8 mouse cellular contexts compared by ENCODE assay signal in genomic region chr2:119321771-119322586, GRCm38 (mm10). TPM values are rescaled to one million over a fixed set of nuclear protein-coding genes. Genes with fewer than 3 reads are reported as not detected.
DNase-seq lines count a peak whose midpoint lies in the region; ATAC-seq and TF ChIP-seq lines count a peak whose summit lies in the region.

No protein-coding gene starts in this region.

- DNase-seq in testis, postnatal 10 days (ENCODE audit: low spot score), result no peak
- peak; percentile 43 for DNase-seq in forebrain, postnatal 0 days
- no peak for DNase-seq in liver, embryonic 13.5 days
- DNase-seq in yolk sac, embryonic 10.5 days (ENCODE audit: low spot score), result peak; percentile 14
- no peak for DNase-seq in urinary bladder, postnatal 14 days (ENCODE audit: low spot score)
- DNase-seq in frontal cortex, postnatal 14 days (ENCODE audit: low spot score in 2 of 2), result no peak

- H3K4me3 ChIP-seq in testis, adult 2 months (ENCODE audit: control insufficient read depth, low read depth, low read length), result peak overlapping the region; percentile 23
- H3K4me3 ChIP-seq in forebrain, postnatal 0 days (ENCODE audit: low read depth, low read length), result peak overlapping the region; percentile 35
- peak overlapping the region; percentile 51 for H3K4me3 ChIP-seq in liver, embryonic 13.5 days (replicated peaks)

- H3K9ac ChIP-seq in forebrain, postnatal 0 days, result peak overlapping the region; percentile 31
- H3K9ac ChIP-seq in liver, embryonic 13.5 days, result peak overlapping the region; percentile 70

- H3K4me2 ChIP-seq in forebrain, postnatal 0 days (ENCODE audit: low read depth), result peak overlapping the region; percentile 71
- H3K4me2 ChIP-seq in liver, embryonic 13.5 days, result peak overlapping the region; percentile 80

- TF ChIP-seq CTCF in testis, adult 2 months (IDR thresholded peaks at IDR 0.05; ENCODE audit: control insufficient read depth, insufficient read depth, insufficient replicate concordance, low read depth, low read length), result no peak
- no peak for TF ChIP-seq CTCF in forebrain, postnatal 0 days (IDR thresholded peaks at IDR 0.05; ENCODE audit: low read depth)

- no peak for ATAC-seq in forebrain, postnatal 0 days
- ATAC-seq in liver, embryonic 13.5 days (ENCODE audit: low read depth), result no peak
- no peak; the same call in 1 of the 2 replicates for ATAC-seq in frontal cortex, adult (ENCODE audit: low TSS enrichment)

- H3K4me1 ChIP-seq in testis, adult 2 months (ENCODE audit: control insufficient read depth, insufficient read depth, low read length), result peaks cover 34% of the 10 kb centered on the region
- peaks cover 21% of the 10 kb centered on the region for H3K4me1 ChIP-seq in forebrain, postnatal 0 days (ENCODE audit: insufficient read depth)
- H3K4me1 ChIP-seq in liver, embryonic 13.5 days (replicated peaks), result peaks cover 81% of the 10 kb centered on the region

- 3% methylated on average over 48 of the region's 48 CpGs for WGBS in forebrain, postnatal 0 days
- 4% methylated on average over 48 of the region's 48 CpGs for WGBS in liver, embryonic 13.5 days (ENCODE audit: insufficient replicate concordance)

- H3K27ac ChIP-seq in testis, adult 2 months (ENCODE audit: control insufficient read depth, insufficient read depth, low read depth, low read length), result no peak overlapping the region
- no peak overlapping the region for H3K27ac ChIP-seq in forebrain, postnatal 0 days (ENCODE audit: low read depth, low read length)
- peak overlapping the region; percentile 69 for H3K27ac ChIP-seq in liver, embryonic 13.5 days

- no peak for TF ChIP-seq POLR2A in testis, adult 2 months (IDR thresholded peaks at IDR 0.05; ENCODE audit: control insufficient read depth, low read depth, low read length)

- H3K27me3 ChIP-seq in testis, adult 2 months (ENCODE audit: control insufficient read depth, insufficient read depth, low read length), result no peaks in the 10 kb centered on the region; the same call in 1 of the 2 replicates
- H3K27me3 ChIP-seq in forebrain, postnatal 0 days (ENCODE audit: insufficient read depth, low read length), result peaks cover 43% of the 10 kb centered on the region
- H3K27me3 ChIP-seq in liver, embryonic 13.5 days, result peaks cover 70% of the 10 kb centered on the region

- H3K9me3 ChIP-seq in forebrain, postnatal 0 days (ENCODE audit: low read length), result no peaks in the 10 kb centered on the region
- H3K9me3 ChIP-seq in liver, embryonic 13.5 days (replicated peaks), result no peaks in the 10 kb centered on the region

- H3K36me3 ChIP-seq in testis, adult 2 months (ENCODE audit: control insufficient read depth, insufficient read depth, low read length), result no peaks in the 10 kb centered on the region
- H3K36me3 ChIP-seq in forebrain, postnatal 0 days (ENCODE audit: insufficient read depth), result no peaks in the 10 kb centered on the region
- H3K36me3 ChIP-seq in liver, embryonic 13.5 days, result no peaks in the 10 kb centered on the region

RNA-seq across cellular contexts. Expression of gene Dll4, which starts 3.6 kb away (rescaled TPM):
- polyA plus RNA-seq in testis, adult 2 months (2012; rRNA removed), result 0.54 and 0.59 TPM in 2 replicates
- 2.8 and 3.7 TPM in 2 replicates for total RNA-seq in forebrain, postnatal 0 days (2014; rRNA removed)
- polyA plus RNA-seq in forebrain, postnatal 0 days (2015; fragmentation: Nextera tagmentation; extraction: Ambion mirVana), result 2.3 and 2.4 TPM in 2 replicates
- 1.7 and 1.9 TPM in 2 replicates for polyA plus RNA-seq in liver, embryonic 13.5 days (2015; fragmentation: Nextera tagmentation; extraction: Ambion mirVana)

RNA-seq across cellular contexts. Expression of gene Chac1, which starts 29.1 kb away (rescaled TPM):
- polyA plus RNA-seq in testis, adult 2 months (2012; rRNA removed), result 3.5 and 3.6 TPM in 2 replicates
- total RNA-seq in forebrain, postnatal 0 days (2014; rRNA removed), result 8.7 and 20.4 TPM in 2 replicates
- 5.7 and 9.1 TPM in 2 replicates for polyA plus RNA-seq in forebrain, postnatal 0 days (2015; fragmentation: Nextera tagmentation; extraction: Ambion mirVana)
- 1.0 and 2.0 TPM in 2 replicates for polyA plus RNA-seq in liver, embryonic 13.5 days (2015; fragmentation: Nextera tagmentation; extraction: Ambion mirVana)

RNA-seq across cellular contexts. Expression of gene Vps18, which starts 33.4 kb away (rescaled TPM):
- 10.0 and 10.2 TPM in 2 replicates for polyA plus RNA-seq in testis, adult 2 months (2012; rRNA removed)
- 22.5 and 26.7 TPM in 2 replicates for total RNA-seq in forebrain, postnatal 0 days (2014; rRNA removed)
- 17.5 and 22.3 TPM in 2 replicates for polyA plus RNA-seq in forebrain, postnatal 0 days (2015; fragmentation: Nextera tagmentation; extraction: Ambion mirVana)
- polyA plus RNA-seq in liver, embryonic 13.5 days (2015; fragmentation: Nextera tagmentation; extraction: Ambion mirVana), result 6.5 and 6.6 TPM in 2 replicates

RNA-seq across cellular contexts. Expression of gene Rhov, which starts 50.9 kb away (rescaled TPM):
- 11.8 and 11.9 TPM in 2 replicates for polyA plus RNA-seq in testis, adult 2 months (2012; rRNA removed)
- 20.5 and 27.8 TPM in 2 replicates for total RNA-seq in forebrain, postnatal 0 days (2014; rRNA removed)
- 22.9 and 29.3 TPM in 2 replicates for polyA plus RNA-seq in forebrain, postnatal 0 days (2015; fragmentation: Nextera tagmentation; extraction: Ambion mirVana)
- polyA plus RNA-seq in liver, embryonic 13.5 days (2015; fragmentation: Nextera tagmentation; extraction: Ambion mirVana), result 0.08 and 0.16 TPM in 2 replicates

Comparison
In these comparisons a context has a peak if more than half of its experiments do, and no peak if none do; other contexts are left out.
1. DNase-seq: peak in forebrain, postnatal 0 days (single experiment) and yolk sac, embryonic 10.5 days (single experiment); none in testis, postnatal 10 days (single experiment), liver, embryonic 13.5 days (single experiment), urinary bladder, postnatal 14 days (single experiment) and frontal cortex, postnatal 14 days (0 of 2).
2. Peak in every context shown above with its lines, with median percentiles within 50 percentile points of each other: H3K4me3 ChIP-seq.